Mouse (Mus musculus) embryo, embryonic 11.5 days (tissue): Measurements from ENCODE around the gene Fgfr2.

Experiments used
- DNase-seq: peaks from one replicate; pipeline ENCODE4 v3.0.0-alpha.2; 2012; ENCODE audit warnings: low read depth, low spot score

Fgfr2 gene

GRCm38 (mm10) chr7:132234250-132234649 is 888.9 kb downstream of the Fgfr2 start:
- DNase-seq: no peak

DNA sequence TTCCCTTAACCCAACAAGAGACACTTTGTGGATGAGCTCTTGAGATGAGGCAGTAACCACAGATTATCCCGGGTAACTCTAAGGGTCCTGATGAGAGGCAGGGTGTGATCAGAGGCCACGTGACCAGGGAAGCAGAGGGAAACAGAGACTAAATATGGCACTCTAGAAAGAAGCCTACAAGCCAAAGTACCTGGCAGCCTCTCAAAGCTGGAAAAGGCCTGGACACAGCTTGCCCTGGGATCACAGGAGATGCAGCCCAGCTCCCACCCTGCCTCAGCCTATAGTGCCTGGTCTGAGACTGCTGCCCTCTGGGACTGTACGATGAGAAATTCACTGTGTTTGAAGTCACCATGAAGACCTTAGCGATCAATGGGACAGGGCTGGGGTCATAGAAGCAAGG is 889.4 kb downstream of the Fgfr2 start:
- DNase-seq: no peak

- DNase-seq: no peak
Observed at GRCm38 (mm10) chr7:132232937-132233336, 890.2 kb downstream of the Fgfr2 start.

- DNase-seq: no peak
Observed at GRCm38 (mm10) chr7:132231476-132231875, 891.7 kb downstream of the Fgfr2 start.

- DNase-seq: no peak
Observed at GRCm38 (mm10) chr7:132230961-132231360, 892.2 kb downstream of the Fgfr2 start.

DNA sequence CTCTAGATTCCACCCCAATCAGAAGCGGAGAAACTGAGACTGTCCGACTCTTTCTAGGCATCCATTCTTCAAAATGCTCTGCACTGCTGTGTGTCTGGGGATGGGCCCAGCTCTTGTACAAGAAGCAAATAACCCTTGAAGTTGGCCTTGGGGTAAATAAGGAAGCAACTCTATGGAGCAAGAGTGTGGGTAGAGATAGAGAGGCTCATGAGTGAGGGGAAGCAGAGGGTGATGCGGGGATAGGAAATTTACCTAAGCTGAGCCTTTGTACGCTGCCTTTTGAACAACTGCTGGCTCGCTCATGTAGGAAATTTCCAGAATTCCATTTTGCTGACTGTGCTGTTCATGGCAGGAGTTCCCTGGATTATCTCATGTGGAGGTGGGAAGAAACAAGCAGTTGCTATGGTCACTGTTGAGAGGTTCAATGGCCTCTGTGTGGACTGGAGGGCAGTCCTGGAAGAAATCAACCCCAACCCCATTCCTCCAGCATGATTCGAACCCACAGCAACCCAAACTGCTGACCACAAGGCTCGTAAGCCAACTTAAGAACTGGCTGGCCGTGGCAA is 896.0 kb downstream of the Fgfr2 start:
- no peak for DNase-seq

DNA sequence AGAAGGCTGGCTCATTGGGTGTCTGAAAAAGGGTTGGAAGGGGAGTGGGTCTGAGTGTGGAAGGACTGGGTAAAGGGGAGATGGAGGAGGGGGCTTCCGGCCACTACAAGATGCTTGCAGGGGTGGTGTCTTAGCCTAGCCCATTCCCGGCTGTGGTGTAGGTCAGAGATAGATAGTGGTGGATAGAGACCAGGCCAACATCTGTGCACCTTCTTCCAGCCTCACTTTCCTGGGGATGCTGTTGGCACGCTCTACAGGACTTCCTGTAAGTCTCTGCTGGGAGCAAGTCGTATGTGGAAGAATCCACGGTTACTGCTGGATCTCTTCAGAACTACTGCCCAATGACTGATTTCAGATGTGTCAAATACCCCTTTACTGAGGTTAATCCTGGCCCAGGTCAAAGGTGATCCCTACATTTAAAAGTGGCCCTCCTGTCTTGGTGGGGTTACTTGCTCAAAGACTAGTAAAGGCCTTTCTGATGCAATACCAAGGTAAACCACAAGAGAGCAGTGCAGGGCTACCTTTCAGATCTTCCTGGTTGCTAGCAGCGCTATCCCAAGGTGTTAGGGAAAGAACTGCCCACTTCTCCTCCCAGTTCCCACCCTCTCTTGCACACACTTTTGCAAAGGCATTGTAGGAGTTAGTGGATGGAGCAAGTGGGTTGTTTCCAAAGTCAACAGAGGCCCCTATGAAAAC is 896.6 kb downstream of the Fgfr2 start:
- DNase-seq: peak; percentile 76

- no peak for DNase-seq
Observed at GRCm38 (mm10) chr7:132223452-132224141, 899.6 kb downstream of the Fgfr2 start.

GRCm38 (mm10) chr7:132214031-132214430 is 909.1 kb downstream of the Fgfr2 start:
- DNase-seq: no peak

DNA sequence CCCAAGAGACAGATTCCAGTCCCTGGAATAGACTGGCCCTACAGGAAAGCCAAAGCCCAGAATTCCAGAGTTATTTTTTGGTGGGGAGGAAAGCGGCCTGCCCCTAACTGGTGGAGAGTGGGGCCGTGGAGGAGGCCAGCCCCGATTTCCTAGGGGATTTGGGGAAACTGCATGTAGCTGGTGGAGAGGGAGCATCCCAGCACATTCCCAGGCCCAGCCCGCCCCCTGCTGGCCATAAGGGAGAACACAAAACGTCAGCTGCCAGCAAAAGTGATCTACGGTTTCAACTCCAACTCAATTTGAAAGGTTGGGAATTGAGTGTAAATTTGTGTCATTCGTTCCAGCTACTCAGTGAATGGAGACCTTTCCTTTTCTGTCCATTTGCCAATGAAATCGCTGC is 909.7 kb downstream of the Fgfr2 start:
- DNase-seq: peak; percentile 56

DNA sequence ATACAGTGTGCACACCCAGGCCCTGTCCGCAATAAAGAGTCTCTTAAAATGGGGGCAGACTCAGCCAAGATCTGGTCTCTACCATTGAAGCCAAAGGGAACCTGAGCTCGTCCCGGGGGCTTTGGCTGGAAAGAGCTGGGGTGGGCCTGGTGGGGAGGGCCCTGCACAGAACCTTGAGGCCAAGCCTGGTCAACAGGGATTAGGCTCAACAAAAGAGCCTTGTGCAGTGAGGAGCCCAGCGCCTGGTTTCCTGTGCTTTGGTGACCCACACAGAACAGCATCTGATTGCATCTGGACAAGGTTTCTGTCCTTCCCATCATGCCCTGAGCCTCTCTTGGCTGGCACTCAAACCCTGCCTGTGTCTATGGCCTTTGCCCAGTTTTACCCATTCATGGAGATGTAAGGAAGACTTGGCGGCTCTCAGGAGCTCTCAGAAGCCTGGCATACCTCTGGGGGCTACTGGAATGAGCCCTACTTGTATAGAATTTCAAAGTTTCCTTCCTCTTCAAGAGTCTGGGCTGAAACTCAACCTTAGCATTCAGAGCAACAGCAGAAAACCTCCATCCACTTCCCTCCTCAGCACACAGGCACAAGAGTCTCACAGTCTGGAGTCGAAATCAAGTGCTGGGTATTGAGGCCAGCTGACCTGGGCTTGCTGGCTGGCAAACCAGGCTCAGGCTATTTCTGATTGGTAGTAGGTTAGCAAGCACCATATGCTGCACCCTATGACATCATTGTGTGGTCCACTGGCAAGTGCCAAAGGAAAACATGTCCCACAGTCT is 911.0 kb downstream of the Fgfr2 start:
- no peak for DNase-seq

DNA sequence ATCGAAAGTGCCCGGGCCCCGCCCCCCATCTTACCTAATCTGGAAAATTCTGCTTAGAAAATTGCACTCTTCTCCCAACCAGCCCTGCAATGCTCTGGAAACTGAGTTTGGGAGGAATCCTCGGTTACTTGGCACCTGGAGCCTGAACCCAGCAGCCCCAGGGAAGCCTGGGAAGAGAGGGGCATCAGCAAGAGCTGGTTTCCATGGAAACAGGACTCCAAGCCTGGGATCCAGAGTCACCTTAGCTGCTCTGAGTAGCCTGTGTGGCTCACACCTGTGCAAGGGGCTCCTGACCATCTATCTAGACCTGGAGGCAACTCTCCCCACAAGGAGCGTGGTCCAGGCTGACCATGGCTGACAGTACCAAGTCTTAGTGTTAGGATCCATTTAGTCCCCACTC is 912.5 kb downstream of the Fgfr2 start:
- DNase-seq: no peak

DNA sequence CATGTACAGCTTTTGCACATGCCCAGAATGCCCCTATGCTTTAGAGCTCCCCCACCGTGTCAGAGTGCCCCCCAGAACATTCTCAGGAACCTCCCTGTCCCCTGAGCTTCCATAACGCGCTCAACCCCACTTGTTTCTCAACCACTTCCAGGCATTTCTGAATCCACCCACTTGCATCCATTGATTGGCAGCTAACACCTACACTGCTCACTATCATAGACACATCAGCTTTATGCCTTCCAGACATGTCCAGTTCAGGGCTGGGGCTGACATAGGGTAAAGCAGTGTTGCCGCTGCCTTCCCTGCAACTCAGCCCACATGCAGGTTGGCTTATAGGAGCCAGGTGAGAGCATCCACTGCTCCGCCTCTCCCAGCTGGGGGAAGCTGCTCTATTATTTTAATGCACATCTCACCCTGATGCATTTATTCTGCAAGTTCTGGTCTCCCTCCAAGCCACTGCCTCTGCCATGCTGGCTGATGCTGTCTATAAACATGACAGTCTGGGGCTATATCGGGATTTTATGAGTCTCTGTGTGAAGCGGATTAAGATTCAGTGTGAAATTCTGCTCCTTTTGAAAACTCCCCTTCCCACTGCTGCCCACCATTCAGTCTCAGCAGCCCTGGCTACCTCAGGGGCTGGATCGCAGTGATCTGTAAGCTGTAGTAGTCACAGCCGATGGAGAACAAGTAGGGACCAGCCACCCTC is 914.1 kb downstream of the Fgfr2 start:
- no peak for DNase-seq

GRCm38 (mm10) chr7:132204073-132204612 is 919.0 kb downstream of the Fgfr2 start:
- no peak for DNase-seq

DNA sequence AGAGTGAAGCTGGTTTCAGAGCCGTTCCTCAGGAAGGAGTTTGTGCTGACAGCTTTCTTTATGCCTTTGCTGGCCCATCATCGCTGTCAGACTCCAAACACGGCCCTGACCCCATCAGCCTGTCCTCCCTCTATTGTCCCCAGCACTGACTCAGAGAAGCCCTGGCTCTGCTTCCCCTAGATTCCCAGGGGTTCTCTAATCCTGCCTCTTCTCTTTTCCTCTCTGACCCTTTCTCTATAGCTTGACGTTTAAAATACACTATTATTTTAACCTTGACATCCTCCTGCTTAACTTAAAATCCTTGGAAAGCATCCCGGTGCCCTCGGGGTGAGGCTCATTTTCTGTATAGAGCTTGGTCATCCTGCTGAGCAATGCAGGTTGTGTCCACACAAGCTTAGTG is 923.5 kb downstream of the Fgfr2 start:
- DNase-seq: no peak

DNA sequence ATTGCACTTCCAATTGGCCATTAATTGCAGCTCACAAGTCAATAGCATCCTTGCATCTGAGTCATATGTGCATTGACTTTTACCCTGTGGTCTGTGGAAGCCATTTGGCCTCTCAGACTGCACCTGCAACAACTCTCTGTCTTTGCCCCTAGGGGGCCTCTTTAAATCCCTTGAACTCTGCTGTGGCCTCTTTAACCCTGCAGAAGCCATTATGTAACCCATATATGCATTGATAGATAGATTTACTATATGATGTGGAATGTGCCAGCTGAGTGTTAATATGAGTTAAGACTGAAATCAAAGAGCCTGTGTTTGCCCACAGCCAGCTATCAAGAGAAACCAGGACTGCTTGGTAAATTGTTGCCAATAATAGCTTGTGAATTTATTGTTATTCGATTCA is 924.3 kb downstream of the Fgfr2 start:
- no peak for DNase-seq

GRCm38 (mm10) chr7:132197817-132198475 is 925.2 kb downstream of the Fgfr2 start:
- DNase-seq: no peak

GRCm38 (mm10) chr7:132196581-132196980 is 926.6 kb downstream of the Fgfr2 start:
- DNase-seq: no peak

DNA sequence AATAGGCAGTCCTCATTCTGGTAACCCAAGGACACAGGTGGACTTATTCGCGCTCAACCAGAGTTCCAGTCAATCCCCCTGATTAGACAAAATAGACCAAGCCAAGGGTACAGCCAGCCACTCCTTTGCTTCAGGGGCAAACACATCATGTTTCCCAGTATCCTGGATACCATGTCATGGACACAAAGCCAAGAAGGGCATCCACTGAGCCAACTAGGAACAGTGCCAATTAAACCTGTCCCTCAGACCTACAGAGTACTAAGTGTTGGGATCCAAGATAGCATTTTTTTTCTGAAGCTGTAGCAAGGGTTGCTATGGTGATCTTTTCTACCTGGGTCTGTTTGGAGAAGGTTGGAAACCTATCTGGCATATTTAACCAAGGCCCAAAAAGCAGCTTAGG is 929.5 kb downstream of the Fgfr2 start:
- no peak for DNase-seq

- no peak for DNase-seq
Observed at GRCm38 (mm10) chr7:132187456-132187855, 935.7 kb downstream of the Fgfr2 start.

GRCm38 (mm10) chr7:132183892-132184404 is 939.2 kb downstream of the Fgfr2 start:
- DNase-seq: no peak
